Mouse (Mus musculus): Measurements from ENCODE around the gene Limk1. TPM values are rescaled to one million over a fixed set of nuclear protein-coding genes. Genes with fewer than 3 reads are reported as not detected.
"Not testable (repeated sequence)": the region's sequence is repeated elsewhere in the genome, so short reads cannot be mapped to it uniquely, and the experiment has no call there.

Limk1 gene
- total RNA-seq, 2 experiments from 2014 or later: 11.4 to 30.6 TPM

DNA sequence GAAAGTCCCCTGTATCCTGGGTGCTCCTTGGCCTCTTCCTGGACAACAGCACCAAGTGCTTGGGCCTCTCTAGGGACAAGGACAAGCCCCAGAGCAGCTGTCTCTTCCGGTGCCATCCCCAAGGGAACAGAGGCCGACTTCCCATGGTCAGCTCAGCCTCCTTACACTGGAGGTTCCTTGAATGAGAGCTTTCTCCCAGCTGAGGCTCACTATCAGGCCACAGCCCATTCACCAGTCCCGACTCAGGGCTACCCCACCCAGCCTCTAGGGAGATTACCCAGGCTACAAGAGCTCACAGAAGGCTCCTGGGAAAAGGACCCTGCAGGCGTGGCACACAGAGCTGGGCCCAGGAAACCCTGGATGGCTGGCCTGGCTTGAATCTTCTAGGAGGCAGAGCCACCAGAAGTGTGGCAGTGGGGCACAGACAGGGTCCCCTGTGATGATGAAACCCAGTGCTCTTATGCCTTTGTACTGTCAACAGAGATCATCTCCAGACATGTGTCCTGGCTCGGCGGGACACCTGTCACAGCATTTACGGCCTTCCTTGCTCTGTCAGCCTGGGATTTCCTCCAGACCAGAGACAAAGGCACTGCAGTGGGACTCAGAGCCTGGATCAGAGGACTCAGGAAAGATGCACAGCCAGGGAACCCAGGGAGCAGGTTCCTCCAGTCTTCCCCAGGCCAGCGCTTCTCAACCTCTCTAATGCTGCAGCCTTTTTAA, 9.4 kb downstream of the Limk1 start:
- no peak for ATAC-seq (replicated peaks; ENCODE audit: poor library complexity, severe bottlenecking)

GRCm38 (mm10) chr5:134678031-134678430, 10.4 kb downstream of the Limk1 start:
- peak; percentile 87 for ATAC-seq (replicated peaks; ENCODE audit: poor library complexity, severe bottlenecking)

DNA sequence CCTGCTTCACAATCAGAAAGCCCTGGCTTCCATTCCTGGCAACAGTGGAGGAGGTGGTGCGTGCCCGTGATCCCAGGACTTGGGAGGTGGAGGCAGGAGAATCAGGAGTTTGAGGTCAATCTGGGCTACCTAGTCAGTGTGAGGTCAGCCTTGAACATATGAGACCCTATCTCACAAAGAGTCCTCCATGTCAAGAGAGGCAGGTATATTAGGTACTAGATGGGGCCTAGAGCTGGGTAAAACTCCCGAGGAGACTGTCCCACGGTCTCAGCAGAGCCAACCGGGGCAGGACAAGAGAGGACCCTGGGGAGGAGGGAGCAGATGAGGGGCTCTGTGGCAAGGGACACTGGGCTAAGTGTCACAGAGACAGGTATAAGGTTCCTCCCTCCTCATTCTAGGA, 10.9 kb downstream of the Limk1 start:
- ATAC-seq (replicated peaks; ENCODE audit: poor library complexity, severe bottlenecking): no peak

DNA sequence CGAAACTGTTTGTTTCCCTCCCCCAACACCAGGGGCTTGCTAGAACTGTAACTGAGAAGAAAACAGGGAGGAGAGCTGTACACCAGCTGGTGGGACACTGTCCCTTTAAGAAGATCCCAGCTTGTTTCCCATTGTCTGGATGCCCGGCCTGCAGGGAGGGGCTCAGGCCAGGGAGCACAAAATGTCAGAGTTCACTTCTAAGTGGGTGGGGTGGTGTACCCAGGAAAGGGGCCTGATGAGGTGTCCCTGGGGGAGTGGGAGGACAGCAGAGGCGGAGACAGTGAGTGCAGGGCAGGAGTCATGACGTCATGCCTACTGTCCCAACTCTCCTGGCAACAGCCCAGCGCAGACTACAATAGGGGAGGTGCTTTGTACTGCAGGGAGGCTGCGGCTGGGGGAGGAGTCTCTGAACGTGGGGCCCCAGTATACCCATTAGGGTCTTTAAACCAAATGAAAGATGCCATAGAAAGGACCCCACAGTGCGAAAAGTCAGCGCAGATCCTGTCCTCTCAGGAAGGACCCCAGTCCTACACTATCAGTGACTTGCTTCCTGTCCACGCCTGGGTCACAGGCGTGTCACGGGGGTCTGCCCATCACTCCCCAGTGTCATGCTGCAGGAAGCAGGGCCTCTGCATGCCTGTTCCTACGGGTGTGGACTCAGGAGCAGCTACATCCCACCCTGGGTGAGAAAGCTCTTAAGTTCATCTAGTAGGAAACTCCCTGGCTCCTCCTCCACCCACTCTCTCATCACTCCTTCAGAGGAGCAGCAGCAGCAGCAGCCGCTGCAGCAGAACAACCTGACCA, 12.2 kb downstream of the Limk1 start:
- ATAC-seq (replicated peaks; ENCODE audit: poor library complexity, severe bottlenecking): peak; percentile 60

DNA sequence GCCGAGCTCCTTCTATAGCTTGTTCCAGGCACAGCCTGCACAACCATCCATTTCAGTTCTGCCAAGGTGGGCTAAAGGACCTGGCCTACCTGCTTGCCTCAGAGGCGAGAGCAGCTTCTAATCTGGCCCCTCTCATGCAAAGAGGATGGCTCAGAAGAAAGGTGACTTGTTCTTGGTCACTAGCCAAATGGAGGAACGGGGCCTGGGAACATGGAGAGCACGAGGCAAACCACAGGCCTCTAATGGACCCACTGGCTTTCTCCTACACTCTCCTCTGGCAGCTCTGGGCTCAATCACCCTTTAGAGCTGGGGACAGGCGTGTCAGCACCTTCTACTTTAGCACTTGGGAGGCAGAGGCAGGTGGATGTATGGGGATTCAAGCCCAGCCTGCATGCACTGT, 13.4 kb downstream of the Limk1 start:
- ATAC-seq (replicated peaks; ENCODE audit: poor library complexity, severe bottlenecking): no peak

DNA sequence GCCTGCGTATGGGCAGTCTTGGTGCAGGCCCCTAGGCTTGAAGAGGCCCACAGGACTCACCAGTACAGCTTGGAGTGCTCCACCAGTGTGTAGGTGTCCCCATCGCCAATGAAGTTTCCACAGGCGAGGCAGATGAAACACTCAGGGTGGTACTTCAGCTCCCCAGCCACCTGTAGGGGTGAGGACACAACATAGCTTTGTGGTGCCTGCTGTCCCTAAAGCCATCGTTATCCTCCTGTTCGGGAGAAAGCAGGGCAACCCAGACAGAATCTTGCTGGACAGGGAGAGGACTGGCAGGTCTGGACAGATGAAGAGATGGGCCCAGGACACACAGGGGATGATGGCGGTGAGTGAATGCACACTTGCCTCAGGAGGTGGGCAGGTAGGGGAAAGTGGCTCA, 15.8 kb downstream of the Limk1 start:
- ATAC-seq (replicated peaks; ENCODE audit: poor library complexity, severe bottlenecking): no peak

GRCm38 (mm10) chr5:134672198-134672516, 16.2 kb downstream of the Limk1 start:
- no peak for ATAC-seq (replicated peaks; ENCODE audit: poor library complexity, severe bottlenecking)

DNA sequence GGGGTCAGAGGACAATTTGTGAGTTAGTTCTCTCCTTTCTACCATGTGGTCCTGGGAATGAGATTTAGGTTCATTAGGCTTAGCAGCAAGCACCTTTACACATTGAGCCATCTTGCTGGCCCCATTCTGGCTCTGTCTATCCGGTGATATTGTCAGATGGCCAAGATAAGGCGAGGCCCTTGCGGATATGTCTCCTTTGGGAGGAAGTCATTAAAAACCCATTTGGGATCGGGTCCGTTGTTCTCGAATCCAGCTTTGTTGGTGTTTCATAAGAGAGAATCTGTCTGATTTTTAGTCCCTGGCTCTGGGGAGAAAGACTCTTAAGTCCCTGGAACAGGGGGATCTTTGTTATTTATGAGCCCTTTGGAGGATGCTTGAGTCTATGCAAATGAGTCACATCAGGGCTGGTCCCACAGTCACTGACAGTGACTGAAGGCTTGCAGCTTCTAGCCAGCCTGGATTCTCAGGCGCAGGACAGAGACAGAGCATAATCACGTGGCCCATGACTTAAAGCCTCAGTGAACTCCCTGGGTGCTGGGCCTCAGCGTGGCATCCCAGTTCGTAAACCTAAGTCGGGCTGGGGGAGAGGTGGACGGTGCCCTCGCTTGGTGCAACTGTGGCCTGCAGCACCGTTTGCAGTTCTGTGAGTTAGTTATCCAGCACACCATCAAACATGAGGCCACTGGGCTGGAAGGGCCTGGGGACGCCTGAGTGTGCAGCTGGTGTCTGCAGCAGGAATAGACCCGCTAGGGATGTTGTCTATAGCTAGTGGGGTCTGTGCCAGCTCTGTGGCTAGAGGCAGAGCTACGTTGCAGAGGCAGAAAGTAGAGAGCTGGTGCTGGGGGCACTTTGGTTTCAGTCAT, 16.8 kb downstream of the Limk1 start:
- ATAC-seq (replicated peaks; ENCODE audit: poor library complexity, severe bottlenecking): no peak

DNA sequence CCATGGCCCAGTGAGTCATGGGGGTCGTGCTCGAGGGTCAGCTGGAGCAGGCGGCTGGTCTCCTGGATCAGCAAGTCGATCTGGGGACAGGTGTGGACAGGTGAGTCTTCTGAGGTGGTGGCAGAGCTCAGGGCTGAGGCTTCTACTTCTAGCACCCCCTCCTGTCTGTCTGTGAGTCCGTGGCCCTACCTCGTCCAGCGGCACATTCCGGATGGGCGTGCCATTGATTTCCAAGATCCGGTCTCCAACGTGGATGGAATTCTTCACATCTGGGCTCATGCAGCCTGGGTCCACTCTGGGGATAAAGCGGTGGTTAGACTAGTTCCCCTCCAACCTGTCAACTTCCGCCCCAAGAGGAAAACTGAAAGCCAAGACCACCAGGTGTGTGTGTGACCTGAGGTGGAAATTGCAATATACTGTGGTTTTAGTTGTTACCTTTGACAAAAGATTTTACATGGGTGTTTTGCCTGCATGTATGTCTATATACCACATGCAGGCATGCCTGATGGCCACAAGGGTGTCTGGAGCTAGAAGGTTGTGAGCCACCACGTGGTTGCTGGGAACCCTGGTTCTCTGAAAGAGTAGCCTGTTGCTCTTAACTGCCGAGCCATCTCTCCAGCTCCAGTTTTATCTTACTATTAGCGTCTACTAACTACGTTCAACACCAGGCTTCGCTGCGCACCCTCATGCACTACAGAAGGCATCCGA, 19.2 kb downstream of the Limk1 start:
- no peak for ATAC-seq (replicated peaks; ENCODE audit: poor library complexity, severe bottlenecking)

DNA sequence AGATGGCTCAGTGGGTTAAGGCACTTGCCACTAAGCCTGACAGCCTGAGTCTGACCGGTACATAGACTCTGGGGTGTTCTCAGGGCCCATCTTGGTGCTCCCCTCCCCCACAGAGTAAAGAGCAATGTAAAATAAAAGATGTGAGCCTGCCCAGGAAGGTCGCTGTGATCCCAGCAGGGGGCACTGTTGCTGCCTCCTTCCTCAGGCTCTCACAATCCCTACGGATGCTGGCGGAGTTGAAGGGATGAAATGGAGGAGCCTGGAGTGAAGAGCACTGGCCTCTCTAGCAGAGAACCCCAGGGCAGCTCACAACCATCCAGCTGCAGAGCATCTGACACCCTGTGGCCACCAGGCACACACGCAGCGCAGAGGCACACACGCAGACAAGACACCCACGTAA, 19.9 kb downstream of the Limk1 start:
- no peak for ATAC-seq (replicated peaks; ENCODE audit: poor library complexity, severe bottlenecking)

GRCm38 (mm10) chr5:134656708-134657107, 31.7 kb downstream of the Limk1 start:
- no peak for ATAC-seq (replicated peaks; ENCODE audit: poor library complexity, severe bottlenecking)

- no peak for ATAC-seq (replicated peaks; ENCODE audit: poor library complexity, severe bottlenecking)
Observed at GRCm38 (mm10) chr5:134652015-134652414, 36.4 kb downstream of the Limk1 start.

GRCm38 (mm10) chr5:134650926-134651325, 37.5 kb downstream of the Limk1 start:
- ATAC-seq (replicated peaks; ENCODE audit: poor library complexity, severe bottlenecking): peak; percentile 93

- not testable (repeated sequence) for ATAC-seq (replicated peaks; ENCODE audit: poor library complexity, severe bottlenecking)
Observed at GRCm38 (mm10) chr5:134648976-134649375, 39.4 kb downstream of the Limk1 start.

DNA sequence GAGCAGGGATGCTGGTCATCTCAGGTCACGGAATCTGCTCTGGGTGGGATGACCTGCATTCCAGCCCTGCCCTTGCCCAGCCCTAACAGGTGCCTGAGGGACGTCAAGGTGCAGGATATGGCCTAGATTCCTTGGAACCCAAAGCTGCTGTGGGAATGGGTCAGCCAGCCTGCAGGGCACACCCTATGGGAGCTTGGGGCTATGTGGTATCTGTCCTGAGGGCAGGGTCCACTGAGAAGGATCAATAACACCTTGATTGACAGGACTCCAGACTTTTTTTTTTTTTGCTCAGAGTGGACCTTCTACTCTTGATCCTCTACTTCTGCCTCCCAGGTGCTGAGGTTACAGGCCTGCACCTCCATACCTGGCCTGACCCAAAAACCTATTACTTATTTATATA, 41.0 kb downstream of the Limk1 start:
- ATAC-seq (replicated peaks; ENCODE audit: poor library complexity, severe bottlenecking): no peak

DNA sequence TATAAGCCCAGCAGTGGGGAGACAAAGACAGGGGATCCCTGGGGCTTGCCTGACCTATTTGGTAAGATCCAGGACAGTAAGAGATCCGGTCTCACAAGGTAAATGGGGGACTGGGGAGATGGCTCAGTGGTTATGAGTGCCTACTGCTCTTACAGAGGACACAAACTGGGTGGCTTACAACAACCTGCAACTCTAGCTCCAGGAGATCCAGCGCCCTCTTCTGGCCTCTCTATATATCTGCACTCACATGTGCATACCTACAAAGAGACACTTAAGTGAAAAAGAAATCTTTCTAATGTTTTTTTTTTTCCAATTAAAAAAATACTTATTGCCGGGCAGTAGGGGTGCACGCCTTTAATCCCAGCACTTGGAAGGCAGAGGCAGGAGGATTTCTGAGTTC, 41.9 kb downstream of the Limk1 start:
- ATAC-seq (replicated peaks; ENCODE audit: poor library complexity, severe bottlenecking): no peak

- no peak for ATAC-seq (replicated peaks; ENCODE audit: poor library complexity, severe bottlenecking)
Observed at GRCm38 (mm10) chr5:134644643-134645118, 43.7 kb downstream of the Limk1 start.

- no peak for ATAC-seq (replicated peaks; ENCODE audit: poor library complexity, severe bottlenecking)
Observed at GRCm38 (mm10) chr5:134644121-134644520, 44.3 kb downstream of the Limk1 start.

- no peak for ATAC-seq (replicated peaks; ENCODE audit: poor library complexity, severe bottlenecking)
Observed at GRCm38 (mm10) chr5:134640371-134640770, 48.0 kb downstream of the Limk1 start.

GRCm38 (mm10) chr5:134639269-134639682, 49.1 kb downstream of the Limk1 start, which contains the start of gene Eif4h:
Eif4h (minus strand) TSS chr5:134639490.
- peak; percentile 90 for ATAC-seq (replicated peaks; ENCODE audit: poor library complexity, severe bottlenecking)
